Mouse (Mus musculus): Measurements from ENCODE around the gene 4930522H14Rik.

Gene 4930522H14Rik

DNA sequence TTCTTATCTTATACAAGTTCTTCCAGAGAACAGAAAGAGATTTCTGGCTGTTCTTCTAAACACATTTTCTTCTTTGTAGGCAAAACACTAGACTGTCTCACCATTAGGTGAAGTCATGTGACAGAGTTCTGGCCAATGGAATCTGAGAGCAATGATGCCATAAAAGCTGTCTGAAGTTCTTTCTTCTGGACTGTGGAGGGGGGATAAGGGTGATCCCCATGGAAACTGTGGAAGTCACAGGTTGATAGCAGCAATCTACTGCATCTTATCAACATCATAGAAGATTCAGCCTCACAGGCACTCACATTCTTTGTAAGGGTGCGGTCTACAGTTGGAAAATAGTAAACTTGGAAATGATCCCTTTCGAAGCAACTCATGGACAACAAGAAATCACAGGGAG is at the start of gene 4930522H14Rik:
Gene 4930522H14Rik (minus strand): TSS at position 187 of the 400 bp plus-strand sequence.
- no peak for DNase-seq (ENCODE audit: low read depth)

DNA sequence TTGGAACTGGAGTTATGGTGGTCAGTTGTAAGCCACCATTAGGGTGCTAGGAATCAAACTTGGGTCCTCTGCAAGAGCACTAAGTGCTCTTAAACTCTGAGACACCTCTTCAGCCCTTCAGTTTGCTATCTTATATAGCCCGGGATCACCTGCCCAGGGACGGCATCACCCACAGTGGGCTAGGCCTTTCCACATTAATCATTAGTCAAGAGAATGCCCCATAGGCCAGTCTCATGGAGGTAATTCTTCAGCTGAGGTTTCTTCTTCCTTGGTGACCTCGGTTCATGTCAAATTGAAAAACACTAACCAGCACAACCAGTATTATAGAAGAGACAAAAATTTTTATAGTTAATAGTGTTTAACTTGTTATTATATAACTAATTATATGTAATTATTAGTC is 47.3 kb upstream of the 4930522H14Rik start:
- DNase-seq (ENCODE audit: low read depth), result no peak

DNA sequence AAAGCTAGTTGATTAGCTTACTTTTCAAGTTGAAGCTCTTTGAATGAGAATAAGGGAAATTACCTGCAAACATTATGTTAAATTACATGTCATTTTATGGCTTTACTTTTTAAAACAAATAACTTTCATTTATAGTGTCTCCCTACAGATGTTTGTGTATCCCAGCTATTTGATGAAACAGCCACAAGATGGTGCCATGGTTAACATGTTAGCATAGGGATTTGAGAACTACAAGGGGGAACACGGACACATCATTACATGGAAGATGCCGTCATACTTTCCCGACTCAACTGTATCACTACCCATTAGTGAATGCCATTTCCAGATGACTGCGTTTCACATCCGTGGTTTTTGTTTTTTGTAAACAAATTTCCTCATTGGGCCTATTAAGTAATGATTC is 45.8 kb upstream of the 4930522H14Rik start:
- peak; percentile 47 for DNase-seq (ENCODE audit: low read depth)

GRCm38 (mm10) chr4:109574845-109575244 is 43.7 kb upstream of the 4930522H14Rik start:
- DNase-seq (ENCODE audit: low read depth), result no peak

DNA sequence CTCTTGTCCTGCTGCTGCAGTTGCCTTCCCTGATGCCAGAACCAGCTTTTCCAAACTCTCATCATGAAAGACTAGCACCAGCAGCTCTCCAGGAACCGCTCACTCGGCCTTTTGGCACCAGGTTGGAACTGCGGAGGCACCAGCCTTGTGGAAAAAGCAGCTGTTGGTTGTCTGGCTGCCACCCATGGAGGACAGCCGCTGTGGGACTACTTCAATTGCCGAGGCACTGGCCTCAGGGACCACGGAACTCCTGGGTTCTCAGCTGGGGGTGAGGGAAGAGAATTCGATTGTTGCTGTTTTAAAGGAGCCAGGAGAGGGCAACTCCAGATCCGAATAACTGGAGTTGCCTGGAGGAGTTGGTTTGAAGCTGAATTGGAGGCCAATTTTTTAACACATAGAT is 43.2 kb upstream of the 4930522H14Rik start:
- no peak for DNase-seq (ENCODE audit: low read depth)

- no peak for DNase-seq (ENCODE audit: low read depth)
Observed at GRCm38 (mm10) chr4:109572632-109573031, 41.5 kb upstream of the 4930522H14Rik start.

GRCm38 (mm10) chr4:109569421-109569820 is 38.3 kb upstream of the 4930522H14Rik start:
- no peak for DNase-seq (ENCODE audit: low read depth)

GRCm38 (mm10) chr4:109568959-109569358 is 37.9 kb upstream of the 4930522H14Rik start:
- DNase-seq (ENCODE audit: low read depth), result no peak

DNA sequence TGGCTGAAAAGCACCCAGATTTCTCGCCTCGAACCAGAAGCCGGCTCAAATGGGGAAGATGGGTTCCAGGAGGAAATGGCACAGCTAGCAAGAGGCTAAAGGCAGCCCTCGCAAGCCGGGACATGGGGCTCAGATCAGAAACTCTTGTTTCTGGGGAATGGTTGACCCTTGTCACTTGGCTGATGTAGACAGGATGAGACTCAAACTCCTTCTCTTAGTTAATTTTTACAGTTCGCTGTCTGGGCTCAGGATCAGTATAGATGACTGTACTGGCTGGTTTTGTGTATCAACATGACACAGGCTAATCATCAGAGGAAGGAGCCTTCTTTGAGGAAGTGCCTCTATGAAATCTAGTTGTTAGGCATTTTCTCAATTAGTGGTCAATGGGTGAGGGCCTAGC is 33.6 kb upstream of the 4930522H14Rik start:
- DNase-seq (ENCODE audit: low read depth), result no peak

- no peak for DNase-seq (ENCODE audit: low read depth)
Observed at GRCm38 (mm10) chr4:109550338-109551150, 19.4 kb upstream of the 4930522H14Rik start.

DNA sequence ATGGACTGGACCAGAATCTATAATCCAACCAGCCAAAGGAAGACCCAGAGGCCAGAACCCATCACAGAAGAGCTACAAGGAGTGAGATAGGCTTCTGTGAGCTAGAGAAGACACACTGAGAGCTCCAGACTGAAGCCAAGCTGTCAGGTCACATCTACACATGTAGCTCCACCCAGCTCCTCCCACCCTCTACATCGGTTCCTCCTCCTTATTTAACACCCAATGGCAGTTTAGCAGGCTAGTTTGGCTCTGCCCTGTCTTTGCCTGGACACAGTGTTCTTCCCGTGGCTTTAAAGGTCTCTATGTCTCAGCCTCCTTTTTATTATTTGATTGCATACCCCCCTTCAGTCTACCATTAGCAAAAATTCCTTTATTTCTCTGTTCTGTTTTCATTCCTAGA is 16.2 kb upstream of the 4930522H14Rik start:
- no peak for DNase-seq (ENCODE audit: low read depth)

DNA sequence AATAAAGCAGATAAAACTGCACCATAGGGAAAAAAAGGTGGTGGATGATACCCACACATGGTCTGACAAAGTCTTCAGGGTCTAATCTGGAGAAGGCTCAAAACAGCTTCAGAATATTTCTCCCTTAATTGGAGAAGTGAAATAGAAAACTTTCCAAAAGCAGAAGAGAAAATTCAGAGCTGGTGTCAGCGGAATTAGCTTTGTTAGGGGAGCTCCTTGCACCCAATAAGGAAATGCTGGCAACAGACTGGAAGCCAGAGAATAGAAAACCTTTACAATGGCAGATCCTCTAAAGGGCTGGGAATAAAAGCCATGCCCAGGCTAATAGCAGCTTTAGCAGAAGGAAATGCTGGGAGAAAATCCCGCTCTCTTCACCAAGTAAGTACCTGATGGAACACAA is 15.4 kb upstream of the 4930522H14Rik start:
- no peak for DNase-seq (ENCODE audit: low read depth)

GRCm38 (mm10) chr4:109530245-109530816 is 766 bp downstream of the 4930522H14Rik start:
- no peak for DNase-seq (ENCODE audit: low read depth)

- DNase-seq (ENCODE audit: low read depth), result peak; percentile 84
Observed at GRCm38 (mm10) chr4:109504885-109505284, 26.2 kb downstream of the 4930522H14Rik start.

- no peak for DNase-seq (ENCODE audit: low read depth)
Observed at GRCm38 (mm10) chr4:109498476-109498875, 32.6 kb downstream of the 4930522H14Rik start.

- DNase-seq (ENCODE audit: low read depth), result no peak
Observed at GRCm38 (mm10) chr4:109493581-109493980, 37.5 kb downstream of the 4930522H14Rik start.

DNA sequence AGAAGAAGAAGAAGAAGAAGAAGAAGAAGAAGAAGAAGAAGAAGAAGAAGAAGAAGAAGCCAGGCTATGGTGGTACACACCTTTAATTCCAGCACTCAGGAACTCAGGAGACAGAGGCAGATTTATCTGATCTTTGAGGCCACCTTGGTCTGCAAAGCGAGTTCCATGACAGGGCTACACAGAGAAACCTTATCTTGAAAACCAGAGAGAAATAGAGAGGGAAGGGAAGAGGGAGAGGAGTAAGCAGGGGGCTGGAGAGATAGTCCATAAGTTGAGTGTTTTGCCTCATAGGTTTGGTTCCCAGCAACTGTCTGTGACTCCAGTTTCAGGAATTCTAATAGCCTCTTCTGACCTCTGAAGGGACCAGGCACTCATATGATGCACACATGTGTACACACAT is 42.3 kb downstream of the 4930522H14Rik start:
- DNase-seq (ENCODE audit: low read depth), result no peak

DNA sequence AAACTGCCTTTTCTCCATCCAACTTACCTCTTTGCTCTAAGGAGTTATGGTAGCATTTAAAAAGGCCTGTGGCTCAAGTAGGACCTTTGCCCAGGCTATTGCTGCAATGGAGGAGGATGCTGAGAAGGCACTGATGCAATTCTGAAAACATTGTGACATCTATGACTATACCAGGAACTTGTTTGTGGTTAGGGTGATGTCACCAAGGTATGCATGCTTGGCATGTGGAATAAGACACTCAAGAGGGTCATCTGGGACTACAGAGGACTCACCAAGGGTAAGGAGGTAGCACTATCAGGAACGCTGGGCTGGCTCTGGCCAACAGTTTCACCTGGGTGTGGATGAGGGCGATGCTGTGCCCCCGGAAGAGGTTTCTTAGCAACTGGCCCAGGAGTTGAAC is 46.5 kb downstream of the 4930522H14Rik start, which contains the start of gene Rnf11:
Gene Rnf11 (minus strand): TSS at position 108 of the 400 bp plus-strand sequence.
- DNase-seq (ENCODE audit: low read depth), result no peak

DNA sequence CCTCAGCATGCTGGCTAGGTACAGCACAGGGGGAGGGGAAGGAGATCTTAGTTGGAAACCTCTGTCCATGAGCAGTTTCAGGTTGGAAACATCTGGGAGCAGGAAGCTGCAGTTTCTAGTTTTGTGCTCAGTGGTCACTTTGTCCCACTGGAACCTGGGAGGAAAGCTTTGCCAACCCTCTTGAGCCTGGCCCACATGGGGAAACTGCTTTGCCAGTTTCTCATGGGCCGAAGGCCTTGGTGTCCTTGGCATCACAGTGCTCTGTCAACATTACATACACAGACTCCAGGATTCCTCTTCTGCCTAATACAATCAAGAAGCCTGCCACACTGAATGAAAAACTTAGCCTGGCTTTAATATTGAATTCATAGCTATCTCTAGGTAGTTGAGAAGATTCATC is 48.4 kb downstream of the 4930522H14Rik start:
- no peak for DNase-seq (ENCODE audit: low read depth)

GRCm38 (mm10) chr4:109481424-109481823 is 49.7 kb downstream of the 4930522H14Rik start:
- DNase-seq (ENCODE audit: low read depth), result no peak

- peak; percentile 16 for DNase-seq (ENCODE audit: low read depth)
Observed at GRCm38 (mm10) chr4:109477454-109477853, 53.6 kb downstream of the 4930522H14Rik start.

DNA sequence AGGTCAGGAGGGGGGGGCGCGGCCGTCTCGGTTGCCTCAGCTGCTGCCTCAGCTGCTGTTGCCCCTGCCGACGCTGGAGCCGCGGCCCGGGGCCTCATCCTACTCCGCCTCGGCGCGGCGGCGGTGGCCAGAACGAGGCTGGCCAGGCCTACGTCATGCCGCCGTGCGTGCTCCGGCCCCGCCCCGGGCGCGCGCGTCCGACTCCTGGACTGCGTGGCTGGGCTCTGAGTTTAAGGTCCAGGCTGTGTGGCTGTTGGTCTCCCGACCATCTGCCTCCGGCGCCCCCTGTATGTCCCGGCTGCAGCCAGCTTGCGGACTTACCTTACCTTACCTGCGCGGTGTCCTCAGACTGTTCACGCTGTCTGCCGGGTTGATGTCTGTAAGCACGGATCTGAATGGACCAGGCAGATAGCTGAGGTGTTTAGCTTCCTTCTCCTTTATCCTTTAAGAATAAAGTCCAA is 54.5 kb downstream of the 4930522H14Rik start:
- DNase-seq (ENCODE audit: low read depth), result peak; percentile 80

Measured in induced T-regulatory cell, adult 2 months (primary cell).